Mouse (Mus musculus) heart, postnatal 0 days (tissue): ENCODE measurements at regions not wholly inside any gene's neighbourhood (a gene's known extent, or its start where the extent isn't known, plus 50 kb on each side); places are given as distances from the start of the nearest gene placed in this dataset.

Source experiments
- CTCF ChIP-seq: IDR thresholded peaks from 2 replicates; pipeline ENCODE4 v1.5.1; 2016; ENCODE audit warnings: antibody characterized with exemption, control low read depth, low read depth
- EP300 ChIP-seq: IDR thresholded peaks from 2 replicates; pipeline ENCODE4 v1.6.1; 2016; ENCODE audit warnings: antibody characterized with exemption, low read depth

GRCm38 (mm10) chr11:114128841-114129240, 62.0 kb upstream of the Sdk2 start:
- TF ChIP-seq CTCF (no peak), EP300 (no peak)
